Mouse (Mus musculus) kidney, adult 2 months (tissue): ENCODE data around the gene Sh2b1.

Source experiments
- CTCF ChIP-seq: fragments of 200-500 bp; conservative IDR thresholded peaks from 2 replicates; pipeline ENCODE4 v1.5.1; 2011; ENCODE audit warnings: low read depth, mild to moderate bottlenecking, control low read depth, low read length, moderate library complexity, mixed read lengths; ENCODE audit not compliant: insufficient read depth, insufficient read length
- POLR2A ChIP-seq: fragments of 200-500 bp; IDR thresholded peaks from one replicate; pipeline ENCODE4 v1.6.1; 2011; ENCODE audit warnings: low read depth, low read length, control low read depth

DNA sequence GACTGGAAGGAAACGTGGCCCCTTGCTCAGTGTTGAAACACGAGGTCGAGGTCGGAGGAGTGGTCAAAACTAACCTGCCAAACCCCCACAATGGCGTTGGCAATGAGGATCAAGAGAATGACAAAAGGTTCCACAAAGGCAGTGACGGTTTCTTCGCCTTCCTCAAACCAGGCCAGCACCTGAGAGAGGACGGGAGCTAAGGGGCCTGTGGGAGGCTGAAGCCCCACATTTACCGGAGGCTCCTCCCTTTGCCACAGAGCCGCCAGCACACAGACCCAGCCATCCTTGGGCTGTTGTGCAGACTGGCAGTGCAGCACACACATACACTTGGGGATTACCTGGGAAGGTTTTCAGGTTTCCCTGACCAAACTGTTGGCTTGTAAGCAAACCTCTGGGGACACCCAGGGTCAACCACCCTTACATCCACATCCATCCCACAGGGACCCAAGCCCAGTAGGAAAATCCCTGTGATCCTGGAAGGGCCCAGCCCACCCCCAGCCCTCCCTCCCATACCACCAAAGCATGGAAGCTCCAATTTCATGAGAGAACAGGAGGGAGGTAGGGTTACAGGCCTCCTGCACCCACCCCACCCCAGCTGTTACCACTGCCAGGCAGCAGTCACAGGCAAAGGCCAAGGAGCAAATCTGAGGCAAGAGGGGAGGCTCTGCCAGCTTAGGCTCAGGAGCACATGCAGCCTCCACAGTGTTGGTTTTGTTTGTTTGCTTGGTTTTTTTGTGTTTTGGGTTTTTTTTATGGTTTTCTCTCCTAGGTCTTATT lies 14.4 kb downstream of the Sh2b1 start:
- TF ChIP-seq POLR2A: no peak
- no peak for TF ChIP-seq CTCF
